Mouse (Mus musculus): Measurements from ENCODE around the gene Prnp.
A peak's percentile ranks its signal among the peaks of the same experiment; 100 is the strongest.

Gene Prnp

GRCm38 (mm10) chr2:131907311-131907710 is 2.4 kb upstream of the Prnp start:
- no peak for DNase-seq

GRCm38 (mm10) chr2:131908351-131908861 is 1.3 kb upstream of the Prnp start:
- DNase-seq = no peak

GRCm38 (mm10) chr2:131908906-131909305 is 822 bp upstream of the Prnp start:
- no peak for DNase-seq

- DNase-seq = no peak
Observed at GRCm38 (mm10) chr2:131910847-131911246, 1.1 kb downstream of the Prnp start.

- no peak for DNase-seq
Observed at GRCm38 (mm10) chr2:131911341-131911740, 1.6 kb downstream of the Prnp start.

GRCm38 (mm10) chr2:131912526-131913258 is 3.0 kb downstream of the Prnp start:
- DNase-seq = no peak

- peak; percentile 26 for DNase-seq
Observed at GRCm38 (mm10) chr2:131932275-131932902, 22.7 kb downstream of the Prnp start.

- DNase-seq = no peak
Observed at GRCm38 (mm10) chr2:131933013-131933412, 23.3 kb downstream of the Prnp start.

- no peak for DNase-seq
Observed at GRCm38 (mm10) chr2:131933598-131933997, 23.9 kb downstream of the Prnp start.

- DNase-seq = no peak
Observed at GRCm38 (mm10) chr2:131934243-131934642, 24.5 kb downstream of the Prnp start.

GRCm38 (mm10) chr2:131935390-131936105 is 25.8 kb downstream of the Prnp start:
- DNase-seq = peak; percentile 53

- no peak for DNase-seq
Observed at GRCm38 (mm10) chr2:131936410-131936809, 26.7 kb downstream of the Prnp start.

GRCm38 (mm10) chr2:131939404-131940111 is 29.8 kb downstream of the Prnp start:
- DNase-seq = peak; percentile 53

- peak; percentile 35 for DNase-seq
Observed at GRCm38 (mm10) chr2:131940506-131940905, 30.8 kb downstream of the Prnp start.

- no peak for DNase-seq
Observed at GRCm38 (mm10) chr2:131941501-131941900, 31.8 kb downstream of the Prnp start.

GRCm38 (mm10) chr2:131944370-131944769 is 34.6 kb downstream of the Prnp start:
- no peak for DNase-seq

- DNase-seq = no peak
Observed at GRCm38 (mm10) chr2:131945225-131945624, 35.5 kb downstream of the Prnp start.

GRCm38 (mm10) chr2:131945765-131946164 is 36.0 kb downstream of the Prnp start:
- no peak for DNase-seq

- no peak for DNase-seq
Observed at GRCm38 (mm10) chr2:131946351-131946750, 36.6 kb downstream of the Prnp start.

GRCm38 (mm10) chr2:131948156-131948555 is 38.4 kb downstream of the Prnp start:
- DNase-seq = no peak

- no peak for DNase-seq
Observed at GRCm38 (mm10) chr2:131948916-131949639, 39.4 kb downstream of the Prnp start.
